Mouse (Mus musculus) 3134 (cell line): ENCODE measurements around the gene Acsm2.
"Not testable (repeated sequence)": the region's sequence is repeated elsewhere in the genome, so short reads cannot be mapped to it uniquely, and the experiment has no call there.

Source experiments
- DNase-seq: peaks from one replicate; pipeline ENCODE4 v3.0.0-alpha.2; 2011; ENCODE audit warnings: low spot score; ENCODE audit not compliant: insufficient read length; ENCODE audit errors: extremely low read depth

Gene Acsm2

DNA sequence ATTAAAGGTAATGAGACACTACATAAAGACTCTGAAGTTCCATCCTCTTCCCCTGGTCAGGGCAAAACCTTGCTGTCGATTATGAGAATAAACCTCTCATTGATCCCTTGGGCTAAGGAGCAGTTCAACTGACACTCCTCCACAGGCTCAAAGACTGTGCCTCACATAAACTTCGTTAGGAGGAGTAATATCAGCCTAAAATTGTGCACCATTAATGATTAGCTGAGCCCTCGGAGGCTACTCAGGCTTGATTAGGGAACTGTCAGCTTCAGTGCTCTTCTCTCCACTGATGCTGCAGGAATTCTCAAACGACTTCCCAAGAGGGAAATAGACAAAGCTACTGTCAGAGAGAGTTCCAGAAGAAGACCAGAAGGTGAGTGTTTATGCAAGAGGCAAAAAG lies 7.3 kb downstream of the Acsm2 start:
- no peak for DNase-seq

DNA sequence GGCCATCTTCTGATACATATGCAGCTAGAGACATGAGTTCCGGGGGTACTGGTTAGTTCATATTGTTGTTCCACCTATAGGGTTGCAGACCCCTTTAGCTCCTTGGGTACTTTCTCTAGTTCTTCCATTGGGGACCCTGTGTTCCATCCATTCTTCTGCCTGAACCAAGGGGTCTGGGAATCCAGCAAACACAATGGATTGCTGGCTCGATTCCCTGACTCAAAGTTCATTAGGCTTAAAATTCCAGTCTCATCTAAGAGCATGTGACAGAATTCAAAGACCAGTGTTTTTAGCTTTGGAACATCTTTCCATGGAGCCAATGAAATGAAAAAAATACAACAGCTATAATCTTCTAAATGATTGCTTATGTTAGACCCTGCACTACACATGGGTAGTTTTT lies 8.3 kb downstream of the Acsm2 start:
- DNase-seq, result not testable (repeated sequence)

- DNase-seq, result no peak
Measured at GRCm38 (mm10) chr7:119594530-119595107, 40.5 kb downstream of the Acsm2 start.

- DNase-seq, result no peak
Measured at GRCm38 (mm10) chr7:119595306-119595705, 41.2 kb downstream of the Acsm2 start.

- DNase-seq, result no peak
Measured at GRCm38 (mm10) chr7:119596536-119596935, 42.4 kb downstream of the Acsm2 start.

GRCm38 (mm10) chr7:119601195-119601953 lies 47.2 kb downstream of the Acsm2 start:
- DNase-seq, result no peak

DNA sequence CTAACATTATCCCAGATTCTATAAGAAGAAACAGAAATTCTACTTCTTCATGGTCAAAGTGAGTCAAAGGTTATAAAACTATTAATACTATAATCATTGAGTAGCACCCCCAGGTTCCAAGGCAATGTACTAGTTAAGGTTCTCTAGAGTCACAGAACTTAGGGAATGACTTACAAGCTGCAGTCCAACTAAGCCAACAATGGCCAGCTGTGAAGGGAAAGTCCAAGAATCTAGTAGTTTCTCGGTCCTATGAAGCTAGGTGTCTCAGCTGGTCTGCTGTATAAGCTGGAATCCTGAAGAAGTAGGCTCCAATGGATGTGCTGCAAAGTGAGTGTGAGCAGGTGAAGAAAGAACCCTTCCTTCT lies 47.8 kb downstream of the Acsm2 start:
- no peak for DNase-seq

GRCm38 (mm10) chr7:119604903-119605483 lies 50.9 kb downstream of the Acsm2 start:
- no peak for DNase-seq

GRCm38 (mm10) chr7:119605926-119606663 lies 52.0 kb downstream of the Acsm2 start:
- no peak for DNase-seq

DNA sequence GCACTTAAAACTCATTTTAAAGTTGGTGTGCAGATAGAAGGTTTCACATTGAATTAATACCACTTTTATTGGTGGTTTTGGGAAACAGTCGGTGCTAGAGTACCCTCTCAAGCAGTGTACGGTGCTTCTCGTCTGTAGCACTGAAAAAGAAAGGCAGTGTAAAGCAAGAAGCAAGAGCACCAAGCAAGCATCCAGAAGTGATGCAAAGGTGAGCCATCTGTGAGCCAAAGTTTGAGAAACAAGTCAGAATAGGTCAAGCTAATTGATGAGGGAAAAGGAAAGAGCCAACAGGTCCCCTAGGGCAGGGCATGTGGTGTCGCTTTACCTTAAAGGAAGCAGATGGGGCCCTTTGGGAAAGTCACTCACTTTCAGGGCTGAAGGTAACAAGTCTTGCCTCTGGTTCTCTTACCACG lies 52.5 kb downstream of the Acsm2 start, which contains the start of gene Acsm1:
Acsm1 (plus strand) TSS at position 363 of the 413 bp plus-strand sequence.
- no peak for DNase-seq

DNA sequence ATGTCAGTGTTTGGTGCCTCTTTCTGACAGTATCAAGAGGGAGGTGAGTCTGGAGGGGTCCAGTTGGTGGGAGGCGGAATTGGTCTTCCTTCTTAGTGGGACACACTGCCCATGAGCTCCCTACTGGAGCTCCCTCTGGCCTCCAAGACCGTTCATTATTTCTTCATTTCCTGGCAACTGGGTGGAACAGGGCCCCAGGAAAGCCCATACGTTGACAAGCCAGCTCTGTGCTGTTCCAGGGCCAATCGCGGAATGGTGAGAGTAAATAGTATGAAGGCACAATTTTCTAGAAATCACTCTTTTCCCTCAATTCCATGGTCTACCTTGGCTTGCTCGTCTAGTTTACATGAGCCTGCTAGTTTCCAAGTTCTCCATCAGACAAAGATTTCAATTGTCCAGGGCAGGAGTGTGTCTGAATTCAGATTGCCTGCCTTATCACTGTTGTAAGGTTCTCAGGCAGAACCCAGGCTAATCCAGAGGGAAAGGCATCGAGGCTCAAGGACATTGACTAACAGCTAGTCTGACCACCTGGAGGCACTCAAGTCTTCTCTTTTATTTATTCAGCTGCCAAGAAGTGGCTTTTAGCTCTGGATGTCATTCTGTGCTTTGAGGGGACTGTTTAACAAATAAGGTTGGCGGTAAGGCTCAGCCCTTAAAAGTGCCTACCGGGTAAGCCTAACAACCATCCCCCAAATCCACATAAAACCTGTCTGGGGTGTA lies 53.8 kb downstream of the Acsm2 start:
- DNase-seq, result no peak

GRCm38 (mm10) chr7:119616531-119616930 lies 62.4 kb downstream of the Acsm2 start:
- no peak for DNase-seq

DNA sequence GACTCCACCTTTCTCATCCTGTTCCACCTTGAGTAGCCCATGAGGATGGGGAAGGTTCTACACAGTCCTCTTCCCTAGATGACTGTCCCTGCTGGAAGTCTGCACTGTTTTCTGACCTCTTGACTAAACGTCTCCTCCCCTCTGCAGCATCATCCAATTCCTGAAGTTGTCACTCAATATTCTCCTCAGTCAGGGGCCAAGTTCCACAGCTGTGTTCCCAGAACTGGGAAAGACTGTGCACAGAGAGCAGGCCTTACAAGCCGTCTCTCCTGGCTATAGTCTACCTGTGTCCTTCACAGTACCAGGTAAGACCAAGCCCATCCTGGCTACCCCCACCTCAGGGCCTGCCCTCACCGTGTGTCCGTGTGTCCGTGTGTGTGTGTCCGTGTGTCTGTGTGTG lies 63.5 kb downstream of the Acsm2 start:
- DNase-seq, result no peak

- no peak for DNase-seq
Measured at GRCm38 (mm10) chr7:119618209-119618935, 64.2 kb downstream of the Acsm2 start.

DNA sequence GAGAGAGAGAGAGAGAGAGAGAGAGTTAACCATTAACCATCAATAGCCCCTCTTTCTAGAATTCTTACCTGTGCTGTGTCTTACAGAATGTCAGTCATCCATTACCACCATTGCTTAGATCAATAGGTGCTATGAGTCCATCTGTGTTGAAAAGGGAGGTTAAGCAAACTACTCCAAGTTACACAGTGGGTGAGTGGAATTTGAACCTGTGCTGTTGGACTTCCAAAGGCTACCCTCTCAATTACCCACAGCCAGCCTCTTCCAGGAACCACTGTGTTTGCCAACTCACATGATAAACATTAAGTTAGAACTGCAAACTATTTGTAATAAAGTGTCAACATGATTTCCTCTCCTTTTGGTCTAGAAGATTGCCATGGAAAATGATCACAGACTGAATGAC lies 66.0 kb downstream of the Acsm2 start:
- DNase-seq, result no peak

- DNase-seq, result no peak
Measured at GRCm38 (mm10) chr7:119638773-119639172, 84.6 kb downstream of the Acsm2 start.

DNA sequence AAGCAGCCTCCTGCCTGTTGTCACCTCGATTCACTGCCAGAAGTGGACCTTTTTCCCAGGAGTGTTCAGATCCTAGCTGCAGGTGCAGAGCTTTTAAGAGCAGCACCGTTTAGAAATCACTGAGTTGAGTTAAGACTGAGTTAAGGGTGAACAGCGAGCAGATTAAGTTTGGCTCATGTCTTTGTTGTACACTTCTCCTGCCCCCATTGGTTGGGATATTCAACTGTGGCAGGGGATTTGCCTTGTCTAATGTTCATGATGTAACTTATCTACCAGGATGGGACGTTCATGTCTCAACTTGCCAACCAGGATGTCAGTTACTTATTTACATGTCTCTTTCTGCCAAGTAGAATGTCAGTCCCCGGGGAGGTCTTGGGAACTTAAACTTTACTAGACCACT lies 88.2 kb downstream of the Acsm2 start:
- no peak for DNase-seq
